Mouse (Mus musculus): Measurements from ENCODE around the gene Ankrd2. TPM values are rescaled to one million over a fixed set of nuclear protein-coding genes. Genes with fewer than 3 reads are reported as not detected.

Gene Ankrd2
- total and polyA plus RNA-seq, 3 experiments = 0.20 to 0.42 TPM; not detected in 1

- H3K4me3 ChIP-seq = no peak overlapping the region
- H3K27ac ChIP-seq = peak overlapping the region; percentile 82
- H3K27me3 ChIP-seq (ENCODE audit: control insufficient read depth, insufficient read depth, low read length) = no peaks in the 10 kb centered on the region
- peak overlapping the region; percentile 0; the same call in 1 of the 2 replicates for H3K9ac ChIP-seq (ENCODE audit: low read depth, low read length)
- intact Hi-C loops (cut with DNase I) = no loop called here
- 32% methylated on average over 5 of the region's 5 CpGs for WGBS
- 0 out of 2 replicates have a peak, but pooled peaks have one; percentile 37 for TF ChIP-seq EP300 (IDR thresholded peaks at IDR 0.05; ENCODE audit: insufficient read depth, low read depth, low read length)
- no peak for TF ChIP-seq POLR2A (IDR thresholded peaks at IDR 0.05; ENCODE audit: insufficient read depth, low read depth, low read length)
- no peaks in the 10 kb centered on the region for H3K79me2 ChIP-seq (replicated peaks; ENCODE audit: control insufficient read depth, insufficient read depth, low read length)
- peak; percentile 53 to 72 for DNase-seq
- no peaks in the 10 kb centered on the region; the same call in 1 of the 2 replicates for H3K36me3 ChIP-seq (ENCODE audit: control insufficient read depth, insufficient read depth, low read length)
- H3K4me1 ChIP-seq (ENCODE audit: control insufficient read depth, insufficient read depth, low read length) = peaks cover 33% of the 10 kb centered on the region
Measured at GRCm38 (mm10) chr19:42016840-42017239, 19.0 kb upstream of the Ankrd2 start.

GRCm38 (mm10) chr19:42017399-42018247, 18.2 kb upstream of the Ankrd2 start:
- WGBS = 27% methylated on average over 8 of the region's 8 CpGs
- H3K9ac ChIP-seq (ENCODE audit: low read depth, low read length) = no peak overlapping the region; the same call in 1 of the 2 replicates
- intact Hi-C loops (cut with DNase I) = no loop called here

GRCm38 (mm10) chr19:42019011-42019522, 16.7 kb upstream of the Ankrd2 start:
- no peak overlapping the region for H3K9ac ChIP-seq (ENCODE audit: low read depth, low read length)
- no peaks in the 10 kb centered on the region for H3K79me2 ChIP-seq (replicated peaks; ENCODE audit: control insufficient read depth, insufficient read depth, low read length)
- no peaks in the 10 kb centered on the region; the same call in 1 of the 2 replicates for H3K36me3 ChIP-seq (ENCODE audit: control insufficient read depth, insufficient read depth, low read length)
- WGBS = 49% methylated on average over 4 of the region's 4 CpGs
- H3K4me3 ChIP-seq = no peak overlapping the region
- peak overlapping the region; percentile 39; the same call in 1 of the 2 replicates for H3K27ac ChIP-seq
- intact Hi-C loops (cut with DNase I) = no loop called here
- H3K27me3 ChIP-seq (ENCODE audit: control insufficient read depth, insufficient read depth, low read length) = no peaks in the 10 kb centered on the region
- peaks cover 45% of the 10 kb centered on the region for H3K4me1 ChIP-seq (ENCODE audit: control insufficient read depth, insufficient read depth, low read length)
- DNase-seq = no peak
- TF ChIP-seq CTCF (IDR thresholded peaks at IDR 0.05) (no peak), POLR2A (IDR thresholded peaks at IDR 0.05; ENCODE audit: insufficient read depth, low read depth, low read length) (no peak), EP300 (IDR thresholded peaks at IDR 0.05; ENCODE audit: insufficient read depth, low read depth, low read length) (no peak)

More at GRCm38 (mm10) chr19:42017399-42018247, 18.2 kb upstream of the Ankrd2 start:
- no peaks in the 10 kb centered on the region for H3K27me3 ChIP-seq (ENCODE audit: control insufficient read depth, insufficient read depth, low read length)
- H3K36me3 ChIP-seq (ENCODE audit: control insufficient read depth, insufficient read depth, low read length) = no peaks in the 10 kb centered on the region; the same call in 1 of the 2 replicates
- DNase-seq = peak; percentile 73 to 85
- H3K4me1 ChIP-seq (ENCODE audit: control insufficient read depth, insufficient read depth, low read length) = peaks cover 40% of the 10 kb centered on the region
- TF ChIP-seq EP300 (IDR thresholded peaks at IDR 0.05; ENCODE audit: insufficient read depth, low read depth, low read length) = 0 out of 2 replicates have a peak, but pooled peaks have one; percentile 48
- TF ChIP-seq CTCF (IDR thresholded peaks at IDR 0.05) = no peak
- no peaks in the 10 kb centered on the region for H3K79me2 ChIP-seq (replicated peaks; ENCODE audit: control insufficient read depth, insufficient read depth, low read length)
- H3K27ac ChIP-seq = peak overlapping the region; percentile 82
- H3K4me3 ChIP-seq = no peak overlapping the region

- peaks cover 36% of the 10 kb centered on the region for H3K4me1 ChIP-seq (ENCODE audit: control insufficient read depth, insufficient read depth, low read length)
- intact Hi-C loops (cut with DNase I) = no loop called here
- no peak overlapping the region for H3K9ac ChIP-seq (ENCODE audit: low read depth, low read length)
Measured at GRCm38 (mm10) chr19:42021681-42022541, 13.9 kb upstream of the Ankrd2 start.

GRCm38 (mm10) chr19:42022542-42022848, 13.3 kb upstream of the Ankrd2 start:
- no peaks in the 10 kb centered on the region; the same call in 1 of the 2 replicates for H3K36me3 ChIP-seq (ENCODE audit: control insufficient read depth, insufficient read depth, low read length)
- peaks cover 30% of the 10 kb centered on the region for H3K4me1 ChIP-seq (ENCODE audit: control insufficient read depth, insufficient read depth, low read length)
- 35% methylated on average over 2 of the region's 2 CpGs for WGBS
- no peak overlapping the region for H3K4me3 ChIP-seq
- H3K9ac ChIP-seq (ENCODE audit: low read depth, low read length) = no peak overlapping the region
- peak overlapping the region; percentile 53 for H3K27ac ChIP-seq
- TF ChIP-seq POLR2A (IDR thresholded peaks at IDR 0.05; ENCODE audit: insufficient read depth, low read depth, low read length) = no peak
- no peak for TF ChIP-seq EP300 (IDR thresholded peaks at IDR 0.05; ENCODE audit: insufficient read depth, low read depth, low read length)
- H3K79me2 ChIP-seq (replicated peaks; ENCODE audit: control insufficient read depth, insufficient read depth, low read length) = no peaks in the 10 kb centered on the region
- peak in 1 of 2 experiments; percentile 18 for DNase-seq
- intact Hi-C loops (cut with DNase I) = no loop called here
- no peaks in the 10 kb centered on the region for H3K27me3 ChIP-seq (ENCODE audit: control insufficient read depth, insufficient read depth, low read length)

More at GRCm38 (mm10) chr19:42021681-42022541, 13.9 kb upstream of the Ankrd2 start:
- Histone ChIP-seq H3K4me3 (no peak overlapping the region), H3K27ac (peak overlapping the region; percentile 53), H3K79me2 (replicated peaks; ENCODE audit: control insufficient read depth, insufficient read depth, low read length) (no peaks in the 10 kb centered on the region), H3K27me3 (ENCODE audit: control insufficient read depth, insufficient read depth, low read length) (no peaks in the 10 kb centered on the region), H3K36me3 (ENCODE audit: control insufficient read depth, insufficient read depth, low read length) (no peaks in the 10 kb centered on the region; the same call in 1 of the 2 replicates)
- WGBS = 27% methylated on average over 10 of the region's 10 CpGs
- DNase-seq = peak; percentile 39 to 51
- TF ChIP-seq EP300 (IDR thresholded peaks at IDR 0.05; ENCODE audit: insufficient read depth, low read depth, low read length) (no peak), CTCF (IDR thresholded peaks at IDR 0.05) (no peak), POLR2A (IDR thresholded peaks at IDR 0.05; ENCODE audit: insufficient read depth, low read depth, low read length) (no peak)

All from heart, adult 2 months (tissue).